Mouse (Mus musculus) bone marrow, adult 2 months (tissue): Measurements from ENCODE around the gene Vmn2r111. TPM values are rescaled to one million over a fixed set of nuclear protein-coding genes. Genes with fewer than 3 reads are reported as not detected.
"Not testable (repeated sequence)": the region's sequence is repeated elsewhere in the genome, so short reads cannot be mapped to it uniquely, and the experiment has no call there.

Experiments
- H3K27ac ChIP-seq: fragments of 200-500 bp; 2 replicates; pipeline ENCODE4 v1.5.1; 2012; ENCODE audit warnings: low read depth, mild to moderate bottlenecking, control low read depth, inconsistent platforms, low read length; ENCODE audit not compliant: control insufficient read depth, poor library complexity, insufficient read depth
- H3K4me1 ChIP-seq: fragments of 200-500 bp; 2 replicates; pipeline ENCODE4 v1.6.1; 2011; ENCODE audit warnings: low read length; ENCODE audit not compliant: control insufficient read depth, insufficient read depth
- H3K4me3 ChIP-seq: fragments of 200-500 bp; replicated peaks from 2 replicates; pipeline ENCODE3; 2011; ENCODE audit warnings: mild to moderate bottlenecking, low read depth, low read length, control low read depth; ENCODE audit not compliant: control insufficient read depth
- CTCF ChIP-seq: fragments of 200-500 bp; IDR thresholded peaks from 2 replicates; pipeline ENCODE4 v1.5.1; 2011; ENCODE audit warnings: low read length, control low read depth; ENCODE audit not compliant: control insufficient read depth, insufficient read depth
- POLR2A ChIP-seq: fragments of 200-500 bp; IDR thresholded peaks from 2 replicates; pipeline ENCODE4 v1.6.1; 2011; ENCODE audit warnings: low read depth, mild to moderate bottlenecking, control low read depth, low read length, borderline replicate concordance; ENCODE audit not compliant: control insufficient read depth
- WGBS: fragments of 180-500 bp; shearing (Covaris S2); methylation state at CpG from one replicate; pipeline ENCODE4 v1.1.7; 2018; 5-methylcytosine and 5-hydroxymethylcytosine counted together
- polyA plus RNA-seq: library from polyadenylated mRNA; stranded (reverse); fragments of >200 nt; gene quantifications from 2 replicates; pipeline ENCODE4 v1.2.4, GENCODE M21; 2011; ENCODE audit warnings: low replicate concordance; ENCODE audit not compliant: missing spikeins, insufficient read depth, insufficient read length

Gene Vmn2r111
- polyA plus RNA-seq, result not detected in 2 replicates

GRCm38 (mm10) chr17:22573382-22573781 is at the start of gene Vmn2r111:
Gene Vmn2r111, minus strand, starts transcription at chr17:22573482.
- WGBS, result 44% methylated on average over 1 of the region's 1 CpGs
- not testable (repeated sequence) for H3K4me3 ChIP-seq, H3K27ac ChIP-seq, H3K4me1 ChIP-seq

GRCm38 (mm10) chr17:22600651-22601050 is 27.4 kb upstream of the Vmn2r111 start, which contains the start of gene Vmn2r112:
Gene Vmn2r112, plus strand, starts transcription at chr17:22600951.
- H3K4me1 ChIP-seq, H3K27ac ChIP-seq, H3K4me3 ChIP-seq: not testable (repeated sequence)

- H3K4me3 ChIP-seq, H3K4me1 ChIP-seq, H3K27ac ChIP-seq: not testable (repeated sequence)
- 72% methylated on average over 7 of the region's 7 CpGs for WGBS
These were observed 52.8 kb downstream of the Vmn2r111 start for GRCm38 (mm10) chr17:22520467-22520866.

GRCm38 (mm10) chr17:22520037-22520436 is 53.2 kb downstream of the Vmn2r111 start:
- H3K4me3 ChIP-seq, H3K4me1 ChIP-seq, H3K27ac ChIP-seq: not testable (repeated sequence)
- 72% methylated on average over 3 of the region's 3 CpGs for WGBS

- TF ChIP-seq CTCF, result no peak
- TF ChIP-seq POLR2A, result no peak
- H3K27ac ChIP-seq, result no peak overlapping the region
- no peak overlapping the region for H3K4me3 ChIP-seq
- 65% methylated on average over 4 of the region's 4 CpGs for WGBS
- H3K4me1 ChIP-seq, result no peaks in the 10 kb centered on the region
These were observed 76.2 kb downstream of the Vmn2r111 start for GRCm38 (mm10) chr17:22497120-22497519.

Other genes starting within 250 kb of the Vmn2r111 start
- 3.9 and 12.1 TPM in 2 replicates for gene Zfp944, start 212.1 kb downstream of the Vmn2r111 start, polyA plus RNA-seq
- gene Zfp758, start 212.0 kb downstream of the Vmn2r111 start, polyA plus RNA-seq, result 2.1 and 3.1 TPM in 2 replicates
- gene Zfp946, start 149.3 kb downstream of the Vmn2r111 start, polyA plus RNA-seq, result 0.47 and 0.92 TPM in 2 replicates
- not detected in 2 replicates for gene Vmn2r112, start 27.5 kb upstream of the Vmn2r111 start, polyA plus RNA-seq